Mouse (Mus musculus): ENCODE measurements around the gene Scn9a. TPM values are rescaled to one million over a fixed set of nuclear protein-coding genes. Genes with fewer than 3 reads are reported as not detected.

Scn9a gene
- polyA plus RNA-seq, 1 experiment from 2014 or later: 0.04 TPM

DNA sequence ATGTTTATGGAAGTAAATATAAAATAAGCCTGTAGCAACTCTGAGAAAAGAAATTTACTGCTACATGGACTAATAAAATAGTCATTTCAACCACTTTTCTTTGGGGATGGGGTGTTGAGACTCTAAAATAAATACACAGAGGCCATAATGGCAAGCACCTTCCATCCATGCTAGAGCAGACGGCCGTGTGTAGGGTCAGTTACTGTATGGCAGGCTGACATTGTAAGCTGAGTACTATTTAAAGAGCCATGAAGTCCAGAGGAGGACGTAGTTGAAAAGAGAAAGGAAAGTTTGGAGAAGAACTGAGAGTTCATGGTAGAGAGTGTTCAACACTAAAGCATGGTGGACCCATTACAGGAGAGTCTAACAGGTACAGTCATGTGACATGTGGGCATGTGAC is 86.5 kb downstream of the Scn9a start:
- no peak for ATAC-seq (ENCODE audit: extremely low read depth, insufficient number of reproducible peaks, low FRiP score, low TSS enrichment)
- H3K4me1 ChIP-seq: no peaks in the 10 kb centered on the region
- H3K27me3 ChIP-seq (replicated peaks): no peaks in the 10 kb centered on the region
- H3K4me2 ChIP-seq: no peak overlapping the region
- H3K9ac ChIP-seq: no peak overlapping the region
- WGBS: 81% methylated on average over 3 of the region's 3 CpGs
- H3K36me3 ChIP-seq: no peaks in the 10 kb centered on the region
- no peak overlapping the region for H3K4me3 ChIP-seq
- H3K9me3 ChIP-seq: 0 out of 2 replicates have a peak, but pooled peaks cover 2% of the 10 kb centered on the region
- H3K27ac ChIP-seq (replicated peaks): no peak overlapping the region

DNA sequence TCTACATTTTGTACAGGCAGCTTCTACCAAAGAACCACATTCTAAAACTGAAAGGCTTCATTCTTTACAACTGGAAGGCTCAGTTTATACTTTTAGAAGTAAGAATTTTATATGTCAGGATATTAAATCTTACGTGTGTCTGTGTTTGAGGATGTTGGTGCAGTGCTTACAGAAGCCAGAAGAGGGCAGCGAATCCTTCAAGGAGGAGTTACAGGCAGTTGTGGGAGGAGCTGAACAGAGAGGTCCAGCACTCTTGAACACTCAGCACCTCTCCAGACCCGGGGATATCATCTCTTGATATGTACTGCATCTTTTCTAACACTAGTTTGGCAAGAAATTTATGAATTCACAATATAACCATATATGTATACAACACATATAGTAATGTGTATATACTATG is 114.8 kb downstream of the Scn9a start:
- H3K36me3 ChIP-seq: no peaks in the 10 kb centered on the region
- ATAC-seq (ENCODE audit: extremely low read depth, insufficient number of reproducible peaks, low FRiP score, low TSS enrichment): no peak
- no peak overlapping the region for H3K9ac ChIP-seq
- no peak overlapping the region for H3K4me3 ChIP-seq
- H3K27me3 ChIP-seq (replicated peaks): no peaks in the 10 kb centered on the region
- no peak overlapping the region for H3K4me2 ChIP-seq
- H3K4me1 ChIP-seq: no peaks in the 10 kb centered on the region
- H3K9me3 ChIP-seq: no peaks in the 10 kb centered on the region
- H3K27ac ChIP-seq (replicated peaks): no peak overlapping the region
- WGBS: 53% methylated on average over 3 of the region's 3 CpGs

DNA sequence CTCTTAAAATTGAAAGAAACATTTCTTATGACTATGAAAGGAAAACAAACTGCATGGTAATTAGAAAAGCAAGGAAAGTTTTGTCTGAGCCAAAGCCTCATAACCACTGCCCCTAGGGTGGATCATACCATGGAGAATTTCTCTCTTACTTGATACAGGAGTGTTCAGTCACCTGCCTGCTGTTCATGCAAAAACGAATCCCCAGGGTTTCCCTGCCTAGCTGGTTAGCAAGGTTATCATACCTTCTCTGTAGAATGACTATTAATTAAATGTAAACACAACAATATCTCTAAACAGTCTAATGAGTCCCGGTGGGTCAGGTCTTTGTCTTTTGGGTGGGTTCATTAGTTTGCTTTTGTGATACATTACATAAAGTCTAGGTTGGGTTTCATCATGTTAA is 123.3 kb downstream of the Scn9a start:
- no peak overlapping the region for H3K4me2 ChIP-seq
- 57% methylated on average over 2 of the region's 2 CpGs for WGBS

DNA sequence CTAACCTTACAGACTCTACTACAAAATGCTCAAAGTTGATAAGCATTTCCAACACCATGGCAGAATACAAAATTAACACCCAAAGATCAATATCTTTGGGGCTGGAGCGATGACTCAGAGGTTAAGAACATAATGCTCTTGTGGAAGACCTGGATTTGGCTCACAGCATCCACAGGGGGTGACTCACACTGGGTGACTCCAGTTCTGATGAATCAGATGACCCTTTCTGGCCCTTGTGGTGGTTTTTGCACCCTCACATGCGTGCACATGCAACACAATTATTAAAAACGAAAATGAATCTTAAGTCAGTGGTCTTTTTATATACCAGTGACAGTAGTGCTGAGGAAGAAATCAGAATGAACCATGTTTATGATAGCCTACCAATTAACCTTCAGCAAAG is 126.7 kb downstream of the Scn9a start:
- H3K9ac ChIP-seq: no peak overlapping the region
- H3K27me3 ChIP-seq (replicated peaks): no peaks in the 10 kb centered on the region
- H3K27ac ChIP-seq (replicated peaks): no peak overlapping the region
- H3K4me1 ChIP-seq: no peaks in the 10 kb centered on the region
- ATAC-seq (ENCODE audit: extremely low read depth, insufficient number of reproducible peaks, low FRiP score, low TSS enrichment): no peak
- no peaks in the 10 kb centered on the region for H3K36me3 ChIP-seq
- H3K4me3 ChIP-seq: no peak overlapping the region
- H3K9me3 ChIP-seq: no peaks in the 10 kb centered on the region
- H3K4me2 ChIP-seq: no peak overlapping the region
- WGBS: 59% methylated on average over 3 of the region's 3 CpGs

More for the DNA sequence above, 123.3 kb downstream of the Scn9a start:
- H3K4me1 ChIP-seq: no peaks in the 10 kb centered on the region
- no peak for ATAC-seq (ENCODE audit: extremely low read depth, insufficient number of reproducible peaks, low FRiP score, low TSS enrichment)
- H3K9me3 ChIP-seq: no peaks in the 10 kb centered on the region
- no peak overlapping the region for H3K4me3 ChIP-seq
- H3K9ac ChIP-seq: no peak overlapping the region
- no peaks in the 10 kb centered on the region for H3K27me3 ChIP-seq (replicated peaks)
- H3K27ac ChIP-seq (replicated peaks): no peak overlapping the region
- no peaks in the 10 kb centered on the region for H3K36me3 ChIP-seq

DNA sequence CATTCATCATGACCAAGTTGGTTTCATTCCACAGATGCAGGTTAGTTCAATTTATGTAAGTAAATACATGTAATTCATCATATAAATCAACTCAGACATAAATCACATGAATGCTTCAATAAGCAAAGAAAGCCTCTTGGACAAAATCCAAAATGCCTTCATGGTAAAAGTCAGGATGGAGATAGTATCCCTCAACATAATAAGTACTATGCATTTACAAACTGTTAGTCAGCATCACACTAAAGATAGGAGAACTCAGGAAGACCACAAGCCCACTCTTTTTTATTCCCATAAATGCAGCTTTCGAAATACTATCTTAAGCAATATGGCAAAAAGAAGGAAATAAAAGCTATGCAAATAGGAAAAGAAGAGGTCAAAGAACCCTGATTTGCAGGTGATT is 127.1 kb downstream of the Scn9a start:
- Histone ChIP-seq H3K9ac (no peak overlapping the region), H3K4me3 (no peak overlapping the region), H3K36me3 (no peaks in the 10 kb centered on the region), H3K27me3 (replicated peaks) (no peaks in the 10 kb centered on the region), H3K27ac (replicated peaks) (no peak overlapping the region), H3K4me2 (no peak overlapping the region), H3K4me1 (no peaks in the 10 kb centered on the region), H3K9me3 (no peaks in the 10 kb centered on the region)
- no peak for ATAC-seq (ENCODE audit: extremely low read depth, insufficient number of reproducible peaks, low FRiP score, low TSS enrichment)
- WGBS: 76% methylated on average over 1 of the region's 1 CpGs

DNA sequence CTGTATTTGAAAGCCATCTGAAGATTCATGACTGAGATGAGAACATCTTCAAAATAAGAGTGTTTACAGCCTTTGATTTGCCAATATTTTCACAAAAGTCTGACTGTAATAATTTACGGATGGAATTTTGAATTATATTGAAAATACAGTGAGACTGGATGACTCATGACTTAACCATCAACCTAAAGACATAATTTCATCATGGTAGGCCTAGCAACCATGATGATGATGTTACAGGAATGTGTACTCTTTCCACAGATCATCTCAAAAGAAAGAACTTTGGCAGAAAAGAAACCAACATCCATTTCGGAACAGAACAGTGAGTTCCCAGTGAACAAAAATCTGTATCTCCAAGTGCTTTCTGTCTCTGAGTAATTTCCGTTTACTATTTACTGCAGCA is 132.6 kb downstream of the Scn9a start:
- WGBS: 80% methylated on average over 3 of the region's 3 CpGs
- Histone ChIP-seq H3K27me3 (replicated peaks) (no peaks in the 10 kb centered on the region), H3K4me1 (no peaks in the 10 kb centered on the region), H3K9ac (no peak overlapping the region), H3K36me3 (no peaks in the 10 kb centered on the region), H3K4me3 (no peak overlapping the region), H3K9me3 (no peaks in the 10 kb centered on the region), H3K4me2 (no peak overlapping the region), H3K27ac (replicated peaks) (no peak overlapping the region)
- no peak for ATAC-seq (ENCODE audit: extremely low read depth, insufficient number of reproducible peaks, low FRiP score, low TSS enrichment)

DNA sequence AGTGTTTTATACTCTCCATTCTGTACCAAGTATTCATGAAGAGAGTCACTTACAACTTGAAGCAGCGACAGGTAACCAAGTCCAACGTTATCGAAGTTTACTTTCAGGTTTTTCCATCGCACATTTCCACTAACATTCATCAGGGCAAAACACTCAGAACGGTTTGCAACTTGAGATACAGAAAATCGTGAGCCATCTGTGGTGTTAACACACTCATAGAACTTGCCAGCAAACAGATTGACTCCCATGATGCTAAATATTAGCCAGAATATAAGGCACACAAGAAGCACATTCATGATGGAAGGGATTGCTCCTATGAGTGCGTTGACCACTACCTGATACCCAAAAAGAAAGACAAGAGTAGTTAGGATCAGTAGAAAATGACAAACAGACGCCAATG is 140.2 kb downstream of the Scn9a start:
- 70% methylated on average over 8 of the region's 8 CpGs for WGBS
- H3K36me3 ChIP-seq: no peaks in the 10 kb centered on the region
- H3K27ac ChIP-seq (replicated peaks): no peak overlapping the region
- H3K4me3 ChIP-seq: no peak overlapping the region
- no peaks in the 10 kb centered on the region for H3K9me3 ChIP-seq
- no peak overlapping the region for H3K9ac ChIP-seq
- no peak for ATAC-seq (ENCODE audit: extremely low read depth, insufficient number of reproducible peaks, low FRiP score, low TSS enrichment)
- H3K4me1 ChIP-seq: no peaks in the 10 kb centered on the region
- no peak overlapping the region for H3K4me2 ChIP-seq
- H3K27me3 ChIP-seq (replicated peaks): no peaks in the 10 kb centered on the region

DNA sequence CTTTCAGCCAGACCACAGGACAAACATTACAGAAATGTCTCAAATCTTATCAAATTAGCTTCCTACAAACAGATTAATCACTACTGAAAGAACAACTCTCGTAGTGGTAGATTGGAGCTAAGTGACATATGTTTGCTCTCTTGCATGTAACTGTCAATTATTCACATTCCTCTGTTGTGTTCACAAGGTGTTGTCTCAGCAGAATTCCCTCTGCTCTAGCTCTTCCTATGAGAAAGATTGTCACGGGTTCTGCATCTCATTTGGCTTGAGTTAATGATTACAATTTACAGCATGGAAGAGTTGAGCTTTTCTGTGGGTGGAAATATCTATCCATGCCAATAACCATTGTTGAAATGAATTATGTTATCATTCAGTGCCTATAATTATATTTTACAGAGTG is 156.4 kb downstream of the Scn9a start:
- WGBS: 38% methylated on average over 2 of the region's 2 CpGs
- H3K36me3 ChIP-seq: no peaks in the 10 kb centered on the region
- H3K27ac ChIP-seq (replicated peaks): no peak overlapping the region
- no peaks in the 10 kb centered on the region for H3K4me1 ChIP-seq
- no peak overlapping the region for H3K4me2 ChIP-seq
- H3K9ac ChIP-seq: no peak overlapping the region
- no peak for ATAC-seq (ENCODE audit: extremely low read depth, insufficient number of reproducible peaks, low FRiP score, low TSS enrichment)
- H3K27me3 ChIP-seq (replicated peaks): no peaks in the 10 kb centered on the region
- H3K9me3 ChIP-seq: no peaks in the 10 kb centered on the region
- no peak overlapping the region for H3K4me3 ChIP-seq

DNA sequence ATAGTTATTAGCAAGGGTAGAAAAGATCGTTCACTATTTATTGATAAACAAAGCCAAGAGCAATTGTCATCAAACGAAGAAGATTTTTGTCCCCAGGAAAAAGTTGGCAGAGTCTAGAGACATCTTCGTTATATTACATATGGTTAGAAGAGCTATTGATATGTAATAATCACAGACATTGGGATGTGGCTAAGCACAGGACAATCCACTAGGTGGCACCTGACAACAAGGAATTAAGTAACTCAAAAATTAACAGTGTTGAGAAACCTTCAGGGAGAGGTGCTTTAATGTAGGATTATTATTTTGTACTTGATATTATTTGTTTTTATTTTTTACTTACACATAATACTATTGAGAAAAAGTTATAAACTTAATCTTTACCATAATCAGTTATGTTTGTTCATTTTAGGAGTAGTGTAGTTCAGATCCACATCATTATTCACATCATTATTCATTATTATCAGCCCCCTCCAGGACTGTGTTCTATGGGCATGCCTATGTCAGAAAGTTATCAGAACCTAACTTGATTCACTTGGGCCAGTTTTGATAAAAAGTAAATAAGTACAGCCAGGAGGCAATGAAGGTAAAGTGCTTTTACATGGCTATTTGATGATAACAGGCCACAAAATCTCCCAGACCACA is 161.5 kb downstream of the Scn9a start:
- H3K4me1 ChIP-seq: no peaks in the 10 kb centered on the region
- ATAC-seq (ENCODE audit: extremely low read depth, insufficient number of reproducible peaks, low FRiP score, low TSS enrichment): no peak
- no peak overlapping the region for H3K4me3 ChIP-seq
- WGBS: 37% methylated on average over 3 of the region's 3 CpGs
- no peaks in the 10 kb centered on the region for H3K27me3 ChIP-seq (replicated peaks)
- no peak overlapping the region for H3K4me2 ChIP-seq
- no peak overlapping the region for H3K27ac ChIP-seq (replicated peaks)
- H3K9ac ChIP-seq: no peak overlapping the region
- H3K9me3 ChIP-seq: no peaks in the 10 kb centered on the region
- no peaks in the 10 kb centered on the region for H3K36me3 ChIP-seq

DNA sequence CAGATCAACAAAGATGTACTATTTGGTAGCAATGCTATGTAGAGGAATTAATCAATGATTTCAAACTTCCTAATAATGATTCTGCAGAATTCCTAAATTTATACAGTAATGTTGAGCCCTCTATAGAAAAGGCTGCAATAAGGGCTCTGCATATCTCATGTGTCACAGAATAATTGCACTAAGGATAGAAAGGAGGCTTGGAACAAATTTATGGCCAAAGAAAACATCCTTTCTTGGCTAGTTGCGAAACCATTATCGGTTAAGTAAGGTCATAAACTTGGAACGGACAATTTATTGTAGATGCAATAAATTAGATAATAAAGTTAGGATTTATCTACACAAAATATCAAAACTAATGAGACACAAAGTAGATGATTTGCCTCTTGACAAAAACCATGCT is 169.3 kb downstream of the Scn9a start:
- H3K36me3 ChIP-seq: no peaks in the 10 kb centered on the region
- H3K27ac ChIP-seq (replicated peaks): no peak overlapping the region
- 69% methylated on average over 3 of the region's 3 CpGs for WGBS
- no peaks in the 10 kb centered on the region for H3K9me3 ChIP-seq
- H3K9ac ChIP-seq: no peak overlapping the region
- H3K27me3 ChIP-seq (replicated peaks): no peaks in the 10 kb centered on the region
- ATAC-seq (ENCODE audit: extremely low read depth, insufficient number of reproducible peaks, low FRiP score, low TSS enrichment): no peak
- no peaks in the 10 kb centered on the region for H3K4me1 ChIP-seq
- no peak overlapping the region for H3K4me3 ChIP-seq
- H3K4me2 ChIP-seq: no peak overlapping the region

DNA sequence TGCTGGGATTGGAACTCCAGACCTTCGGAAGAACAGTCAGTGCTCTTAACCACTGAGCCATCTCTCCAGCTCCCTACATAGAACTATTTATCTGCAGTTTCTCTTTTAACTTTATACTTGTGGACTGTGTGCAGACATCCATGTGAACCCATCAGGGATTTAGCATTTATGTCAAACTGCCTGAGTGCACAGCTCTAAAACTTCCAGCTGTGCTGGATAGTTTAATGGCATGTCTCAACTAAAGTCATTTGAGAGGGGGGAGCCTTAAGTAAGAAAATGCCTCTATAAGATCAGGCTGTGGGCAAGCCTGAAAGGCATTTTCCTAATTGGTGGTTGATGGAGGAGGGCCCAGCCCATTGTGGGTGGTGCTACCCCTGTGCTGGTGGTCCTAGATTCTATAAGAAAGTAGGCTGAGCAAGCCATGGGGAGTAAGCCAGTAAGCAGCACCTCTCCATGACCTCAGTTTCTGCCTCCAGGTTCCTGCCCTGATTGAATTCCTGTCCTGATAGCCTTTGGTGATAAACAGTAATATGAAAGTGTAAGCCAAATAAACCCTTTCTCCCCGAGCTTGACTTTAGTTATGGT is 169.8 kb downstream of the Scn9a start:
- Histone ChIP-seq H3K4me2 (no peak overlapping the region), H3K36me3 (no peaks in the 10 kb centered on the region), H3K27ac (replicated peaks) (no peak overlapping the region), H3K27me3 (replicated peaks) (no peaks in the 10 kb centered on the region), H3K9ac (no peak overlapping the region), H3K9me3 (no peaks in the 10 kb centered on the region), H3K4me3 (no peak overlapping the region), H3K4me1 (no peaks in the 10 kb centered on the region)
- ATAC-seq (ENCODE audit: extremely low read depth, insufficient number of reproducible peaks, low FRiP score, low TSS enrichment): no peak
- WGBS: 79% methylated on average over 2 of the region's 2 CpGs

DNA sequence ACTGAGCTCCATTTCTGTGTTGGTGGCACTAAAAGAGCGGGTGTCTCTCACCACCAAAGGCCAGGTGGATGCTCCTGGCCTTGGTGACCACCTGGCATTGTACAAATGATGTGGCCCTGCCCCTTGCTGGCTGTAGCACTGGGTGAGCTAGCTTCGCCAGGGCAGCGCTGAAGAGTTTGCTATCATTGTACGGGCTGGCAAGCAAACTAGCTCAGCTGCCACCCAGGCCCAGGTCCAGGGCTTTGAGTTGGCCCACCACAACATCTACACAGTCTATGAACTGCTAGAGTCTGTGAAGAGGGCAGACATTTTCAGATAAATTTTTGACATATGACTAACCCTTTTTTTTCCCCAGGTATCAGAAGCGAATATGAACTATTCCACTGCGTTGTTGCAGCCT is 170.8 kb downstream of the Scn9a start:
- H3K27me3 ChIP-seq (replicated peaks): no peaks in the 10 kb centered on the region
- H3K4me1 ChIP-seq: no peaks in the 10 kb centered on the region
- no peaks in the 10 kb centered on the region for H3K36me3 ChIP-seq
- no peak overlapping the region for H3K4me2 ChIP-seq
- H3K9me3 ChIP-seq: no peaks in the 10 kb centered on the region
- H3K27ac ChIP-seq (replicated peaks): no peak overlapping the region
- H3K9ac ChIP-seq: no peak overlapping the region
- ATAC-seq (ENCODE audit: extremely low read depth, insufficient number of reproducible peaks, low FRiP score, low TSS enrichment): no peak
- H3K4me3 ChIP-seq: no peak overlapping the region
- 87% methylated on average over 6 of the region's 6 CpGs for WGBS

All from heart, embryonic 13.5 days (tissue).